Mouse (Mus musculus): Measurements from ENCODE around the gene Armc7.
"Not testable (repeated sequence)": the region's sequence is repeated elsewhere in the genome, so short reads cannot be mapped to it uniquely, and the experiment has no call there.

The Armc7 gene

GRCm38 (mm10) chr11:115454822-115455221 is 20.6 kb upstream of the Armc7 start:
- DNase-seq (ENCODE audit: low read depth, low spot score): peak; percentile 58

- DNase-seq (ENCODE audit: low read depth, low spot score): peak; percentile 67
Observed at GRCm38 (mm10) chr11:115455619-115456018, 19.8 kb upstream of the Armc7 start.

DNA sequence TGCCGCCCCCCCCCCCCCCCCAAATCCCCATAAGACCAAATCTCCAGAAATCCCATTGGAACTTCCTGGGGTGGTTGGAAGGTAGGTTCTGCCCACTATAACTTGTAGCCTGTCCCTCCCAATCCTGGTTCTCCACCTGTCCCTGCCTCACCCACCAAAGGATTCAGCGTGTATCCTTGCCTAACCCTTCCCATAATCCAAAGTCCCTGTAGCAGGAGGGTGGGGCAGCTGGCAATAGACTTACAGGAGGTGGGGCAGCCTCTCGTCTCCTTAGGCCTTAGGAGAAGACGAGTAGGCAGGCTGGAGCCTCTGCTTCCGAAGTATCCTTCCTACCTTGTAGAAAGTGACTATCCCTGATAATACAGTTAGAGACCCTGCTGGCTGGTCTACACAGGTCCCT is 19.3 kb upstream of the Armc7 start:
- no peak for DNase-seq (ENCODE audit: low read depth, low spot score)

DNA sequence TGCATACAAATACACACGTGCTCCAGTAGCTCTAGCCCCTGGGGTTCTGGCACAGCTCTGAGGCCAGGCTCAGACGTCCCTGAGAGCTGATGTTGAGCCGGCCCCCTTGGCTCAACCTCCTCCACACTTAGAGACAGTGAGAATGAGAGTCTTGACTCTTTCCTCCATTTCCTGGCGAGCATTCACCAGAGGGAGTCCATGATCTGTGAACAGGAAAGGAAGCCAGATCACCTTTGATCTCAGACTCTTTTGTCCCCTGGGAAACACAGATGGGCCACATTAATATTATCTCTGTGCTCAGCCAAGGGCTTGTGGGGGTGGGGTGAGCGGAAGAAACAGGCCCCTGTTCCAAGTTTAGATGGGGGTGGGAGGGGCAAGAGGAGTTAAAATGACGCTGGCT is 18.1 kb upstream of the Armc7 start:
- no peak for DNase-seq (ENCODE audit: low read depth, low spot score)

DNA sequence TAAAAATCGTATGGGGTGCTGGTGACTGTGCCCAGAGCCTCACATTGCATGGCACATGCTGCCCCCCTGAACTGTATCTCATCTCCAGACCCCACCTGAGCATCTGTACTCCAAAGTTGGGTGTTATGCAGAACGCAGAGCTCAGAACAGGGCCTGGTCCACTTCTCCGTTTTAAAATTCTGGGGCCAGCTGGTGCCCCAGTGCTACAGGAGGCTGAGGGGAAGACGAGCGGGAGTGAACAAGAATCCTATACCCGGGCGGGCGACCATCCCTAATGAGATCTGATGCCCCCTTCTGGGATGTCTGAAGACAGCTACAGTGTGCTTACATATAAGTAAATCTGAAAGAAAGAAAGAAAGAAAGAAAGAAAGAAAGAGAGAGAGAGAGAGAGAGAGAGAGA is 14.5 kb upstream of the Armc7 start:
- DNase-seq (ENCODE audit: low read depth, low spot score): no peak

GRCm38 (mm10) chr11:115461846-115462242 is 13.6 kb upstream of the Armc7 start:
- no peak for DNase-seq (ENCODE audit: low read depth, low spot score)

DNA sequence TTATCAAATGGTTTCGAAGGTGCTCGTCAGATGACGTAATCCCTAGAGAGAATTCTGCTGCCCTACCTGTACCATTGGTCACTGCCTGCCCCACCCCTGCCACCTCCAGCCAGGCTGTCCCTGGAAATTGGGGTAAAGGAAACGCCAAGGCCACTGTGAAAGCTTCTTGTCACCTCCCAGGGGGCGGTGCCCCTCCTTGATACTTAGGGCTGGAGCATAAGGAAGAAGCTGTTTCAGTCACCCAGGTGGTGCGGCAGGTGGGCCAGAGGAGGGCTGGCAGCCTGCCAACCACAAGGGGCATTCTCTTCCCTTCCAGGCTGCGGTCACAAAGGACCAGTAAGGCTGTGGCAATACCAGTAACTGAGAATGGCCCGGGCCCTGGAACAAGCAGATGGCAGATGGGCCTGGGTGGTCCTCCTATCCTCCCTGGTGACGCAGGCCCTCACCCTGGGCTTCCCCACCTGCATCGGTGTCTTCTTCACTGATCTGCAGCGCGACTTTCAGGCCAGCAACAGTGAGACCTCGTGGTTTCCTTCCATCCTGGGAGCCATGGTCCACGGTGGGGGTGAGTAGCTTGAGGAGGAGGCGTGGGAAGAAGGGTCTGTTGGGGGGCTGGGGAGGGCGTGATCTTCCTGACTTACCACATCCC is 13.1 kb upstream of the Armc7 start, which contains the start of gene Slc16a5:
TSS of gene Slc16a5 (plus strand) at position 232 of the 649 bp plus-strand sequence.
- no peak for DNase-seq (ENCODE audit: low read depth, low spot score)

GRCm38 (mm10) chr11:115463397-115463796 is 12.1 kb upstream of the Armc7 start:
- peak; percentile 81 for DNase-seq (ENCODE audit: low read depth, low spot score)

GRCm38 (mm10) chr11:115464851-115465250 is 10.6 kb upstream of the Armc7 start:
- no peak for DNase-seq (ENCODE audit: low read depth, low spot score)

- DNase-seq (ENCODE audit: low read depth, low spot score): no peak
Observed at GRCm38 (mm10) chr11:115467217-115467618, 8.2 kb upstream of the Armc7 start.

- no peak for DNase-seq (ENCODE audit: low read depth, low spot score)
Observed at GRCm38 (mm10) chr11:115472183-115472582, 3.3 kb upstream of the Armc7 start.

- DNase-seq (ENCODE audit: low read depth, low spot score): peak; percentile 97
Observed at GRCm38 (mm10) chr11:115473626-115474275, 1.7 kb upstream of the Armc7 start.

DNA sequence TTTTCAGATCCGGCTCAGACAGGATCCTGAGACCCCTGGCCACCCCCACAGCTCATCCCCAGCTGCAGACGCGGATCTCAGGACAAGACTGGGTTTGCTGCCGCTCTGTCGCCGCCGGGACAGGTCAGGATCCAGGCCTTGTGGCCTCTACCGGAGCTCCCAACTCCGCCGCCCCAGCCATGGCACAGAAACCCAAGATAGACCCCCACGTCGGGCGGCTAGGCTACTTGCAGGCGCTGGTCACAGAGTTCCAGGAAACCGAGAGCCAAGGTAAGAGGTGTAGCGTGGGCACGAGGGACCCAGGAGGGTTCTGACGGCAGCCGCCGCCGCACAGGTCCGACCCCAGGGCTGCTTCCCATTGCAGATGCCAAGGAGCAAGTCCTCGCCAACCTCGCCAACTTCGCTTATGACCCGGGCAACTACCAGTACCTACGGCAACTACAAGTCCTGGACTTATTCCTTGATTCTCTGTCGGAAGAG is 331 bp downstream of the Armc7 start:
- DNase-seq (ENCODE audit: low read depth, low spot score): no peak

DNA sequence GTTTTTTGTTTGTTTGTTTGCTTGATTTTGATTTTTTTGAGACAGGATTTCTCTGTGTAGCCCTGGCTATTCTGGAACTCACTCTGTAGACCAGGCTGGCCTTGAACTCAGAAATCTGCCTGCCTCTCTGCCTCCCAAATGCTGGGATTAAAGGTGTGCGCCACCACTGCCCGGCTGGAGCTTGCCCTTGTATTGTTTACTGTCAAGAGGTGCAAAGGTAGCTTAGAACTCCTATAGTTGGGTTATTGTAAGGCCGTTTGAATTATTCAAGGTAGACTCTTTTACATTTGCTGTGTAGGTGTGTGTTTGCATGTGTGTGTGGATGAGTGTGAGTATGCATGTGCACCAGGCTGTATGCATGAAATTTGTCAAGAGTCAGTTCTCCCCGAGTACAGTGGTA is 1.2 kb downstream of the Armc7 start:
- DNase-seq (ENCODE audit: low read depth, low spot score): not testable (repeated sequence)

DNA sequence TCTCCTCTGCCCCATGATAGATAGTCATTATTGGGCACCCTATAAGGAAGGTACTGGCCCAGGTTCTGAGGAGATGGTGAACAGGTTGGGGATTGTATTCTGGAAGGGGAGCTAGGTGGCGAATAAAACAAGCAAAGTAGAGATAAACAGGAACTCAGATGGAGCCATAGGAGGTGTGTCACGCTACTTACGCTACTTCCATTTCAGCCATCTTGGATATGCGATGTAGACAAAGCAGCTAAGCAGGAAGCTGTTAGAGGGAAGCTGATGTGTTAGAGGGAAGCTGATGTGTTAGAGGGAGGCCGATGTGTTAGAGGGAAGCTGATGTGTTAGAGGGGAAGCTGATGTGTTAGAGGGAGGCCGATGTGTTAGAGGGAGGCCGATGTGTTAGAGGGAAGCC is 1.9 kb downstream of the Armc7 start:
- DNase-seq (ENCODE audit: low read depth, low spot score): not testable (repeated sequence)

- no peak for DNase-seq (ENCODE audit: low read depth, low spot score)
Observed at GRCm38 (mm10) chr11:115478296-115478938, 3.0 kb downstream of the Armc7 start.

GRCm38 (mm10) chr11:115481553-115482259 is 6.2 kb downstream of the Armc7 start:
- DNase-seq (ENCODE audit: low read depth, low spot score): no peak

- no peak for DNase-seq (ENCODE audit: low read depth, low spot score)
Observed at GRCm38 (mm10) chr11:115483278-115483677, 7.8 kb downstream of the Armc7 start.

GRCm38 (mm10) chr11:115483726-115484125 is 8.3 kb downstream of the Armc7 start:
- DNase-seq (ENCODE audit: low read depth, low spot score): peak; percentile 73

DNA sequence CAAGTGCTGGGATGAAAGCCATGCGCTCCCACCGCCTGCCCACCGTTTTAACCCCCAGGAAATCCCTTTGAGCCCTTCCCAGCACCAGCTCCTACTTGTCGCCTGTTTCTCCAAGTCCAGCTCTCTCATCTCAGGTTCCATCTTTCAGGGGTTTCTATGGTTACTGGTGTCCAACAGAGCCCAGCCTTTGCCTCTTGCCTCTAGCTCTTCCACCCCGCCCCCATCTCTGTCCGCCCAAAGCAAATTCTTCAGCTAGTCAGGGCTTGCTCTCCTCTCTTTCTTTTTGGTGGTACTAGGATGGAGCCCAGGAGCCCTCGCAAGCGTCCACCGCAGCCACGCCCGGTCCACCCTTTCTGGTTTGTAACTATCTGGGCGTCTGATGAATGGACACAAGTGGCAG is 9.7 kb downstream of the Armc7 start:
- DNase-seq (ENCODE audit: low read depth, low spot score): peak; percentile 75

- DNase-seq (ENCODE audit: low read depth, low spot score): no peak
Observed at GRCm38 (mm10) chr11:115488551-115489104, 13.2 kb downstream of the Armc7 start.
